Mouse (Mus musculus): ENCODE measurements around the gene Pramel1. TPM values are rescaled to one million over a fixed set of nuclear protein-coding genes. Genes with fewer than 3 reads are reported as not detected.
"Not testable (repeated sequence)": the region's sequence is repeated elsewhere in the genome, so short reads cannot be mapped to it uniquely, and the experiment has no call there.

Pramel1 gene
- polyA plus RNA-seq (2011; ENCODE audit: insufficient read length, low read depth, missing spikeins), result not detected in 2 replicates

DNA sequence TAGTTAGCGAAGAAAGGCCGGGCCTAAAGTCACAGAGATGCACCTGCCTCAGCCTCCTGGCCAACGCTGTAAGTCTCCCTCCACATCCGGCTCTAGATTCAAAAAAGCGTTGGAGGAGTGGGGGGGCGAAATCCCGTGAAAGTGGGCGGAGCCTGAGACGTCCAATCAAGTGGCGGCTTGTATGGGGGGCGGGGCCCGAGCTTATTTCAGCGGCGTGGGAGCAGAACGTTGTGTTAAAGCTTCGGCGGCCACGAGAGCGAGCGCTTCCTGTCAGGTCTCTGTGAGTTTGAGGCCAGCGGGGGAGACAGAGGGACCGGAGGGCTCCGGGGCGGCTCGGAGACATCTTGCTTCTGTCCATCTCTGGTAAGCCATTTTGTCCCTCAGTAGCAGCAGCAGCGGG is at the start of gene Pramel1:
Gene Pramel1 (plus strand): TSS at position 248 of the 400 bp plus-strand sequence.
- Histone ChIP-seq H3K4me1 (ENCODE audit: control insufficient read depth, insufficient read depth, low read length) (no peaks in the 10 kb centered on the region), H3K4me3 (ENCODE audit: insufficient read depth, low read length) (no peak within 1 kb of the TSS), H3K27ac (ENCODE audit: insufficient read depth, low read length) (no peak within 1 kb of the TSS)
- TF ChIP-seq POLR2A (IDR thresholded peaks at IDR 0.05; ENCODE audit: low read depth, low read length) (no peak), CTCF (IDR thresholded peaks at IDR 0.05; ENCODE audit: borderline replicate concordance, insufficient read depth, low read length) (no peak)

DNA sequence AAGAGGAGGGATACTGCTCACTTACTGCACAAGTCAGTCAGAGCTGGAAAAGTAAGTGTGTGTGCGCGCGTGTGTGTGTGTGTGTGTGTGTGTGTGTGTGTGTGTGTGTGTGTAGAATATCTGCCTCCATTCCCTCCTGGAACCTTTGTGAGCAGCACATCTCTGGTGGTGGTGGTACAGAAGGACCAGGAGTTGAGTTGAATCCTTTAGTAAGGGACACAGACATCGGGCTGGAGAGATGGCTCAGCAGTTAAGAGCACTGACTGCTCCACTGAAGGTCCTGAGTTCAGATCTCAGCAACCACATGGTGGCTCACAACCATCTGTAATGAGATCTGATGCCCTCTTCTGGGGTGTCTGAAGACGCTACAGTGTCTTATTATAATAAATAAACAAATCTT is 48.7 kb upstream of the Pramel1 start:
- not testable (repeated sequence) for H3K4me1 ChIP-seq (ENCODE audit: control insufficient read depth, insufficient read depth, low read length); H3K27ac ChIP-seq (ENCODE audit: insufficient read depth, low read length); H3K4me3 ChIP-seq (ENCODE audit: insufficient read depth, low read length)

DNA sequence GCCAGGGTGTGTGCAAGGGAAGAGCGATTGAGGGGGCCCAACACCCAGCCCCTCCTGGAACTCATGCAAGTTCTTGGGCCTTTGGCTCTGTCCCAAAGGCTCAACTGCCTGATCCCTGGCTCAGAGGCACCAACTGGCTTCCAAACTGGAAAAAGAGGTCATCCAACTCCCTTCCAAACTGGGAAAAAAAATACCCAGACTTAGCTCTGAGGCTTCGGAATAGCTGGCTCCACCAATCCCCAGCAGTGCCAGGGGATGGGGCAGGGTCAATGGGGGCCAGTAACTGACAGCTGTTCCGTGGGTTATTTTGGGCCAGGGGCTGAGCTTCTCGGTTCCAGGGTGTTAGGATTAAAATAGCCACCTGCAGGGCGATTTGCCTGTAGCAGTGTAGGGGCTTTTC is 45.5 kb upstream of the Pramel1 start:
- no peaks in the 10 kb centered on the region for H3K4me1 ChIP-seq (ENCODE audit: control insufficient read depth, insufficient read depth, low read length)
- H3K27ac ChIP-seq (ENCODE audit: insufficient read depth, low read length), result no peak overlapping the region
- no peak overlapping the region for H3K4me3 ChIP-seq (ENCODE audit: insufficient read depth, low read length)
- TF ChIP-seq CTCF (IDR thresholded peaks at IDR 0.05; ENCODE audit: borderline replicate concordance, insufficient read depth, low read length) (no peak), POLR2A (IDR thresholded peaks at IDR 0.05; ENCODE audit: low read depth, low read length) (no peak)

DNA sequence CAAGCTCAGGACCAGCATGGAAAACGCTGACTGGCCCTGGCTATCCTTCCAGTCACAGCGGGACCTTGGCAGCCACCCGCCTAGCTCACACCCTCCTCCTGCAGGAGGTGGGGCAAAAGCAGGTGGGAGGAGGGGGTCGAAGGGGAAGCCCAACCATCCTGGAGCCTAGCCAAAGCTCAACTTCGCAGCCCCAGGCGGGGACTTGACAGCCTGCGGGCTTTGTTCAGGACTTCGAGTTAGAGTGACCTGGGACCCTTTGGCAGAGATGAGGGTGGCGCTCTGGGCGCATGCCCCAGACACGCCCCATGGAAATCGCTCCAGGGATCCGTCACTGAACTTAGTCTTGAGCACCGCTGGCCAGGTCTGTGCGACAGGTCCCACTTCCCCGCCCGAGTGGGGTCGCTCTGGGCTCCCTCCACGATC is 44.7 kb upstream of the Pramel1 start, which contains the start of gene Lrrc38:
Gene Lrrc38 (plus strand): TSS at position 274 of the 423 bp plus-strand sequence.
- Histone ChIP-seq H3K27ac (ENCODE audit: insufficient read depth, low read length) (no peak within 1 kb of the TSS), H3K4me3 (ENCODE audit: insufficient read depth, low read length) (peak within 1 kb of the TSS; percentile 13; the same call in 1 of the 2 replicates), H3K4me1 (ENCODE audit: control insufficient read depth, insufficient read depth, low read length) (no peaks in the 10 kb centered on the region)
- no peak for TF ChIP-seq POLR2A (IDR thresholded peaks at IDR 0.05; ENCODE audit: low read depth, low read length)
- TF ChIP-seq CTCF (IDR thresholded peaks at IDR 0.05; ENCODE audit: borderline replicate concordance, insufficient read depth, low read length), result no peak

DNA sequence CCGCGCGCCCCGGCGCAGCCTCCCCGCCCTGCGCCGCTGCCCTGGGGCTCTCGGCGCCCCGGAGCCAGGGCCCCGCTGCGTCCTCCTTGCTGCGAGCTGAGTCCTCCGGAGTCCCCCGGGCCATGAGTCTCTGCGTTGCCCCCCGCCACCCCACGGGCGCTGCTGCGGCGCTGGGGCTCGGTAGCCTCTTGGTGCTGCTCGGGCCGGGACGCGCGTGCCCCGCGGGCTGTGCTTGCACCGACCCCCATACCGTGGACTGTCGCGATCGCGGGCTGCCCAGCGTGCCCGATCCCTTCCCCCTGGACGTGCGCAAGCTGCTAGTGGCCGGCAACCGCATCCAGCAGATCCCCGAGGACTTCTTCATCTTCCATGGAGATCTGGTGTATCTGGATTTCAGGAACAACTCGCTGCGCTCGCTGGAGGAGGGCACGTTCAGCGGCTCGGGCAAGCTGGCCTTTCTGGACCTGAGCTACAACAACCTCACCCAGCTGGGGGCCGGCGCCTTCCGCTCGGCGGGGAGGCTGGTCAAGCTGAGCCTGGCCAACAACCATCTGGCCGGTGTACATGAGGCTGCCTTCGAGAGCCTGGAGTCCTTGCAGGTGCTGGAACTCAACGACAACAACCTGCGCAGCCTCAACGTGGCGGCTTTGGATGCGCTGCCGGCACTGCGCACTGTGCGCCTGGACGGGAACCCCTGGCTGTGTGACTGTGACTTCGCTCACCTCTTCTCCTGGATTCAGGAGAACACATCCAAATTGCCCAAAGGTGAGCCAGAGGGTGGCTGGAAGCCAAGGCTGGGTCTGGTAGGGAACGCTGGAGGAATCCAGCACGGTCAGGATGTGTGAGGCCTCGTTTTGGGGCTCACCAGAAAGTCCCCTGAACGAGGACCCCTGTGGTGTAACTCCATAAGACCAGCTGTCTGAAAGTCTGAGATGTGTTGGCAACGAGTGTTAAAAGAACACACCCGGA is 43.9 kb upstream of the Pramel1 start:
- H3K27ac ChIP-seq (ENCODE audit: insufficient read depth, low read length), result no peak overlapping the region
- H3K4me1 ChIP-seq (ENCODE audit: control insufficient read depth, insufficient read depth, low read length), result no peaks in the 10 kb centered on the region
- TF ChIP-seq POLR2A (IDR thresholded peaks at IDR 0.05; ENCODE audit: low read depth, low read length), result no peak
- TF ChIP-seq CTCF (IDR thresholded peaks at IDR 0.05; ENCODE audit: borderline replicate concordance, insufficient read depth, low read length), result no peak
- H3K4me3 ChIP-seq (ENCODE audit: insufficient read depth, low read length), result peak overlapping the region; percentile 13; the same call in 1 of the 2 replicates

DNA sequence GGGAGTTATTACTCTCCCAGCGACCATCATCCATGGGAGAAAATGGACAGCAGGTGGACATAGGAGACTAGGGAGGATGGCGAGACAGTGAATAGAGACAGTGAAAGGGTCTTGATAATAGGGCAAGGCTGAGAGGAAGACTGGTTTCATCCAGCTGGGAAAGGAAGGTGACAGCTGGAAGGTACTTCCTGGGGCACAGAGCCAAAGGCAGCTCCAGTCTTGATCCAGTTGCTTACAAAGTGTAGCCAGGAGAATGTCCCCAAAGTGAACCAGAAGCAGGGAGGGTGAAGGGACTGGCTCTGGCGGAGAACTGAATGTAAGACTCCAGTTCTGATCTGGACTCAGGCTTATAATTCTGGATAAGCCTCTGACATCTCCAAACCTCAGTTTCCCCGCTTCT is 41.9 kb upstream of the Pramel1 start:
- no peak for TF ChIP-seq POLR2A (IDR thresholded peaks at IDR 0.05; ENCODE audit: low read depth, low read length)
- no peak for TF ChIP-seq CTCF (IDR thresholded peaks at IDR 0.05; ENCODE audit: borderline replicate concordance, insufficient read depth, low read length)

DNA sequence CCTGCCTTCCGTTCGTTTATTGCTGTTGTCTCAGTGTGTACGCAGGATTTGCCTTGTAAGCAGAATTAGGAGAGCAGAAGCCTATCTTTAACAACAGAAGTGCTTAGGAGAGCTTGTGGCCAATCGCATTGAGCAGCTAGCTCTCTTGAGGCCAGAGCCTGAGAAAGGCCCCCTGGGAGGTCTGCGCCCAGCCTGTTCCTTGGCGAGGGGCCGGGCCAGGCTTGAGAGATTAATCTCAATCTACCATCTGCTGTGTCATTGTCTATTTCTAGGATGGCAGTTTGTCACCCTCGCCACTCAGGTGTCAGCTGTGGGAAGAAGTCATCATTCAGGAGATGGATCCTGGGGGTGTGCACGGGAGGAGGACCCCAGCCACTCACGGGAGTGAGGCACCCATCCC is 32.7 kb upstream of the Pramel1 start:
- H3K4me1 ChIP-seq (ENCODE audit: control insufficient read depth, insufficient read depth, low read length), result no peaks in the 10 kb centered on the region
- no peak for TF ChIP-seq POLR2A (IDR thresholded peaks at IDR 0.05; ENCODE audit: low read depth, low read length)
- TF ChIP-seq CTCF (IDR thresholded peaks at IDR 0.05; ENCODE audit: borderline replicate concordance, insufficient read depth, low read length), result no peak
- H3K27ac ChIP-seq (ENCODE audit: insufficient read depth, low read length), result no peak overlapping the region
- H3K4me3 ChIP-seq (ENCODE audit: insufficient read depth, low read length), result no peak overlapping the region

More for the DNA sequence above, 41.9 kb upstream of the Pramel1 start:
- H3K27ac ChIP-seq (ENCODE audit: insufficient read depth, low read length), result no peak overlapping the region
- H3K4me1 ChIP-seq (ENCODE audit: control insufficient read depth, insufficient read depth, low read length), result no peaks in the 10 kb centered on the region
- no peak overlapping the region for H3K4me3 ChIP-seq (ENCODE audit: insufficient read depth, low read length)

DNA sequence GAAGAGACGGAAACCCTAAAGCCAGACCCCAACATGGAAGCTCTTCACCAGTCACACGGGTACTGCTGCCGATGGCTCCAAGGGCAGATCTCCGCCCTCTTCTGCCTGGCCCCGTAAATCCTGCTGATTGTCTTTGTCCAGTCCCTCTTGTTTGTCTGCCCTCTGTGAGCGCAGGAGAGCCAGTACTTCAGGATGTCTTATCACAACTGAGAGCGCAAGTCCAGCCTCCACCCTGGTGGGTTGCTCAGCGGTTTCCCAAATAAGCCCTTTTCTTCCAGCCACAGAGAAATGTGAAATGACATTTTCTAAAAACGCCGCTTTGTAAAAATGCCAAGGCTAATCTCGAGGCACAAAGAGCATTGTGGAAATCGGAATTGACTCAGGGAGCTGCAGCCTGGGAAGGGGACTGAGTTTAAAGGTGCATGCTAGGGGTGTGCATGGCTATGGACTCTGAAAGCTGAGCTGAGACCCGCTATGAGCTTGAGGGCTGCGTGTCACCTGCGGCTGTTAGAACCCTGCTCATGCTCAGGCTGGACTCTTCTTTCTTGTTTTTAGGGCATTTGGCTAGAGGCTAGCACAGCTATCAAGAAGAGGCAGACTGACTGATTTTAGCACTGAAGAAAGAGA is 27.7 kb upstream of the Pramel1 start:
- TF ChIP-seq POLR2A (IDR thresholded peaks at IDR 0.05; ENCODE audit: low read depth, low read length), result no peak
- TF ChIP-seq CTCF (IDR thresholded peaks at IDR 0.05; ENCODE audit: borderline replicate concordance, insufficient read depth, low read length), result no peak

DNA sequence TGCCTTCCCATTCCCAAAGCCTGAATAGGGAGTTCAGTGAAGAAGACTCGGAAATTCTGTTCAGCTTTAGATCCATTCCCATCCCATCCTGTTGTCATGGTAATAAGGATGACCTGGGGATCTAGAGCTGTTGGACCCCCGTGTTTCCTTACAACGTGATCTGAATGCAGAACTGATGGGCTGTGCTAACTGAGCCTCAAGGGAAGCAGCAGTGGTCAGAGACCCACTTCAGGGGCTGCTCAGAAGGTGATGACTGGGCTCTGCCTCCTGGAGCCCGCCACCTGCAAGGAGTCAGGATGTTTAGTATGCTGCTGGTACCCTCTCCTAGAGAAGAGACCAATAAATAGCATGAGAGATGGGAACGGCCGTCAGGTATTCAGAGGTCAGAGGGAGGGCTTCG is 14.7 kb upstream of the Pramel1 start:
- H3K27ac ChIP-seq (ENCODE audit: insufficient read depth, low read length), result no peak overlapping the region
- TF ChIP-seq CTCF (IDR thresholded peaks at IDR 0.05; ENCODE audit: borderline replicate concordance, insufficient read depth, low read length) (no peak), POLR2A (IDR thresholded peaks at IDR 0.05; ENCODE audit: low read depth, low read length) (no peak)
- H3K4me1 ChIP-seq (ENCODE audit: control insufficient read depth, insufficient read depth, low read length), result no peaks in the 10 kb centered on the region
- H3K4me3 ChIP-seq (ENCODE audit: insufficient read depth, low read length), result no peak overlapping the region

More for the DNA sequence above, 27.7 kb upstream of the Pramel1 start:
- Histone ChIP-seq H3K27ac (ENCODE audit: insufficient read depth, low read length) (no peak overlapping the region), H3K4me3 (ENCODE audit: insufficient read depth, low read length) (no peak overlapping the region), H3K4me1 (ENCODE audit: control insufficient read depth, insufficient read depth, low read length) (no peaks in the 10 kb centered on the region)

Measured in embryonic fibroblast, embryonic 13.5 days (primary cell).